Mouse (Mus musculus): Measurements from ENCODE around the gene Hps5. TPM values are rescaled to one million over a fixed set of nuclear protein-coding genes. Genes with fewer than 3 reads are reported as not detected.

Gene Hps5
- polyA plus RNA-seq, 1 experiment from 2014 or later, result 12.7 TPM

DNA sequence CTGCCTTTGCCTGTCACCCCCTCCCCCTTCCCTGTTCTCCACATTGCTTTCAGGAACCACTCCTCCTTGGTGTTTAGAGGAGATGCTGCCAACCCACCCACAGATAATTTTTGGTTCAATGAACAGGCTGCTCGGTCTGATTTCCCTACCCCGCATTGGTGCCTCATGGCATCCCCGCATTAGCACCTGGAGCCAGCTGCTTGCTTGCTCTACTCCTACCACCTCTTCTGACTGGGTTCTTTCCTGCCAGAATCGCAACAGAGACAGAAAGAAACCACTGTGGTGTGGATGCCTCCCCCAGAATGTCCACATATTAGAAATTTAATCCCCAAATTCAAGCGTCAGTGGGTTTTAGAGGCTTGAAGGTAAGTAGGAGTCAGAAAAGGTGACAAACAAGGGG is 71.5 kb downstream of the Hps5 start:
- WGBS, result 71% methylated on average over 5 of the region's 5 CpGs
- no peak for ATAC-seq (ENCODE audit: low FRiP score)
- Histone ChIP-seq H3K27ac (no peak overlapping the region), H3K4me3 (replicated peaks; ENCODE audit: low read length) (no peak overlapping the region), H3K36me3 (replicated peaks; ENCODE audit: control insufficient read depth, insufficient read depth) (no peaks in the 10 kb centered on the region), H3K4me1 (replicated peaks; ENCODE audit: control insufficient read depth, insufficient read depth, low read length) (no peaks in the 10 kb centered on the region), H3K9ac (no peak overlapping the region), H3K9me3 (ENCODE audit: control insufficient read depth, low read length) (no peaks in the 10 kb centered on the region), H3K27me3 (ENCODE audit: control insufficient read depth, insufficient read depth, low read length) (no peaks in the 10 kb centered on the region), H3K4me2 (replicated peaks) (no peak overlapping the region)
- no peak for DNase-seq (ENCODE audit: low spot score)

- no peaks in the 10 kb centered on the region for H3K9me3 ChIP-seq (ENCODE audit: control insufficient read depth, low read length)
- no peak overlapping the region for H3K9ac ChIP-seq
- H3K4me3 ChIP-seq (replicated peaks; ENCODE audit: low read length), result no peak overlapping the region
- H3K27ac ChIP-seq, result no peak overlapping the region
- H3K27me3 ChIP-seq (ENCODE audit: control insufficient read depth, insufficient read depth, low read length), result no peaks in the 10 kb centered on the region
- DNase-seq (ENCODE audit: low spot score) (no peak), ATAC-seq (ENCODE audit: low FRiP score) (no peak)
- WGBS, result 90% methylated on average over 3 of the region's 3 CpGs
- H3K4me2 ChIP-seq (replicated peaks), result no peak overlapping the region
- no peaks in the 10 kb centered on the region for H3K4me1 ChIP-seq (replicated peaks; ENCODE audit: control insufficient read depth, insufficient read depth, low read length)
- H3K36me3 ChIP-seq (replicated peaks; ENCODE audit: control insufficient read depth, insufficient read depth), result no peaks in the 10 kb centered on the region
Measured at GRCm38 (mm10) chr7:46723849-46724248, 72.0 kb downstream of the Hps5 start.

- DNase-seq (ENCODE audit: low spot score), result no peak
- H3K27ac ChIP-seq, result no peak overlapping the region
- WGBS, result 98% methylated on average over 6 of the region's 6 CpGs
- no peaks in the 10 kb centered on the region for H3K9me3 ChIP-seq (ENCODE audit: control insufficient read depth, low read length)
- H3K4me3 ChIP-seq (replicated peaks; ENCODE audit: low read length), result no peak overlapping the region
- H3K4me2 ChIP-seq (replicated peaks), result no peak overlapping the region
- H3K36me3 ChIP-seq (replicated peaks; ENCODE audit: control insufficient read depth, insufficient read depth), result no peaks in the 10 kb centered on the region
- H3K9ac ChIP-seq, result no peak overlapping the region
- H3K4me1 ChIP-seq (replicated peaks; ENCODE audit: control insufficient read depth, insufficient read depth, low read length), result no peaks in the 10 kb centered on the region
- no peak for ATAC-seq (ENCODE audit: low FRiP score)
- no peaks in the 10 kb centered on the region for H3K27me3 ChIP-seq (ENCODE audit: control insufficient read depth, insufficient read depth, low read length)
Measured at GRCm38 (mm10) chr7:46723354-46723753, 72.5 kb downstream of the Hps5 start.

DNA sequence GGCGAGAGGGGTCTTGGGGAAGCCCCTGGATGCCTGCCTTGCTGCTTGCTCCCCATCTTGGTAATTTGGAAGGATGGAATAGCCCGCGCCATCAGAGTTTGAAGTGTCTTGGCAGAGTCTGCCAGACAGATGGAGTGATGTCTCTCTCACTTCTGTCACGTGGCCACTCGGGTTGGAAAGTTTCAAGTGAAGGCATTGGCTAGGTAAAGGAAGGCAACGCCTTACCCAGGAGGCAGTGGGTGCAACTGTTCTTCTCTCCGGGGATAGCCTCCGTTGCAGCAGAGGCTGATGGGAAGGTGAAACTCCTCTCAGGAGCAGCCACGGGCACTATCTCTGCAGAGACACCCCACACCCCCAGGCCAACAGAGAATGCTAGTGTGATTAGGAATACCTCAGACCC is 75.4 kb downstream of the Hps5 start:
- Histone ChIP-seq H3K27ac (no peak overlapping the region), H3K36me3 (replicated peaks; ENCODE audit: control insufficient read depth, insufficient read depth) (no peaks in the 10 kb centered on the region), H3K9ac (no peak overlapping the region), H3K9me3 (ENCODE audit: control insufficient read depth, low read length) (no peaks in the 10 kb centered on the region), H3K4me1 (replicated peaks; ENCODE audit: control insufficient read depth, insufficient read depth, low read length) (no peaks in the 10 kb centered on the region), H3K4me2 (replicated peaks) (no peak overlapping the region), H3K27me3 (ENCODE audit: control insufficient read depth, insufficient read depth, low read length) (no peaks in the 10 kb centered on the region), H3K4me3 (replicated peaks; ENCODE audit: low read length) (no peak overlapping the region)
- ATAC-seq (ENCODE audit: low FRiP score) (no peak), DNase-seq (ENCODE audit: low spot score) (no peak)
- 81% methylated on average over 9 of the region's 9 CpGs for WGBS

- DNase-seq (ENCODE audit: low spot score), result no peak
- Histone ChIP-seq H3K4me3 (replicated peaks; ENCODE audit: low read length) (no peak overlapping the region), H3K4me1 (replicated peaks; ENCODE audit: control insufficient read depth, insufficient read depth, low read length) (no peaks in the 10 kb centered on the region), H3K4me2 (replicated peaks) (no peak overlapping the region), H3K36me3 (replicated peaks; ENCODE audit: control insufficient read depth, insufficient read depth) (no peaks in the 10 kb centered on the region), H3K9me3 (ENCODE audit: control insufficient read depth, low read length) (no peaks in the 10 kb centered on the region), H3K9ac (no peak overlapping the region), H3K27ac (no peak overlapping the region), H3K27me3 (ENCODE audit: control insufficient read depth, insufficient read depth, low read length) (no peaks in the 10 kb centered on the region)
- WGBS, result 85% methylated on average over 7 of the region's 7 CpGs
- no peak for ATAC-seq (ENCODE audit: low FRiP score)
Measured at GRCm38 (mm10) chr7:46719526-46719925, 76.3 kb downstream of the Hps5 start.

GRCm38 (mm10) chr7:46718591-46719270 is 77.1 kb downstream of the Hps5 start:
- H3K4me3 ChIP-seq (replicated peaks; ENCODE audit: low read length), result no peak overlapping the region
- H3K9ac ChIP-seq, result no peak overlapping the region
- 83% methylated on average over 7 of the region's 7 CpGs for WGBS
- H3K4me2 ChIP-seq (replicated peaks), result no peak overlapping the region
- no peak overlapping the region for H3K27ac ChIP-seq
- no peaks in the 10 kb centered on the region for H3K4me1 ChIP-seq (replicated peaks; ENCODE audit: control insufficient read depth, insufficient read depth, low read length)
- DNase-seq (ENCODE audit: low spot score) (no peak), ATAC-seq (ENCODE audit: low FRiP score) (peak; percentile 62; the same call in 1 of the 2 replicates)
- H3K9me3 ChIP-seq (ENCODE audit: control insufficient read depth, low read length), result no peaks in the 10 kb centered on the region
- no peaks in the 10 kb centered on the region for H3K36me3 ChIP-seq (replicated peaks; ENCODE audit: control insufficient read depth, insufficient read depth)
- no peaks in the 10 kb centered on the region for H3K27me3 ChIP-seq (ENCODE audit: control insufficient read depth, insufficient read depth, low read length)

DNA sequence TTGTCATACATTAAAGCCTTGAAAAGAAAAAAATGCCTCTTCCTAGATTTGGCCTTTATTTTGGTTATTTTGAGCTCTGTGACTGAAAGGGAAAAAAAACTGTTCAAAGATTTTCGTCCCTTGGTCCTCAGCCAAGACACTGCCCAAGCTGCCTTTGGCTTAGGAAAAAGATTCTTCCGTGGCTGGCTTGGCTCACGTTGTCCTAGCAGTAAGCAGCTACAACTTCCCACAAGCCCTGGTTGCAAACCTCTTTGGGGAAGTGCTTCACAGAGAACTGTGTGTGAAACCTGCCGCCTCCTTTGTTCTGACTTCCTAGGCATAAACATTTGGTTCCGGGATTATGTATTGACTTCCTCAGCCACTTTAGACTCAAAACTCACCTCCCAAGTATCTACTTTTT is 79.0 kb downstream of the Hps5 start:
- ATAC-seq (ENCODE audit: low FRiP score), result no peak
- 67% methylated on average over 5 of the region's 5 CpGs for WGBS

GRCm38 (mm10) chr7:46715600-46715999 is 80.3 kb downstream of the Hps5 start, which contains the start of gene Saa3:
Gene Saa3, minus strand, starts transcription at chr7:46715700.
- Histone ChIP-seq H3K27ac (no peak within 1 kb of the TSS), H3K9ac (no peak within 1 kb of the TSS), H3K4me2 (replicated peaks) (no peak within 1 kb of the TSS), H3K27me3 (ENCODE audit: control insufficient read depth, insufficient read depth, low read length) (no peaks in the 10 kb centered on the region), H3K36me3 (replicated peaks; ENCODE audit: control insufficient read depth, insufficient read depth) (no peaks in the 10 kb centered on the region), H3K4me1 (replicated peaks; ENCODE audit: control insufficient read depth, insufficient read depth, low read length) (no peaks in the 10 kb centered on the region), H3K4me3 (replicated peaks; ENCODE audit: low read length) (no peak within 1 kb of the TSS), H3K9me3 (ENCODE audit: control insufficient read depth, low read length) (no peaks in the 10 kb centered on the region)
- ATAC-seq (ENCODE audit: low FRiP score) (no peak), DNase-seq (ENCODE audit: low spot score) (no peak)
- 93% methylated on average over 5 of the region's 5 CpGs for WGBS

More for the DNA sequence above, 79.0 kb downstream of the Hps5 start:
- H3K27ac ChIP-seq, result no peak overlapping the region
- H3K4me1 ChIP-seq (replicated peaks; ENCODE audit: control insufficient read depth, insufficient read depth, low read length), result no peaks in the 10 kb centered on the region
- no peaks in the 10 kb centered on the region for H3K27me3 ChIP-seq (ENCODE audit: control insufficient read depth, insufficient read depth, low read length)
- H3K4me3 ChIP-seq (replicated peaks; ENCODE audit: low read length), result no peak overlapping the region
- H3K4me2 ChIP-seq (replicated peaks), result no peak overlapping the region
- H3K36me3 ChIP-seq (replicated peaks; ENCODE audit: control insufficient read depth, insufficient read depth), result no peaks in the 10 kb centered on the region
- no peak for DNase-seq (ENCODE audit: low spot score)
- no peak overlapping the region for H3K9ac ChIP-seq
- H3K9me3 ChIP-seq (ENCODE audit: control insufficient read depth, low read length), result no peaks in the 10 kb centered on the region

GRCm38 (mm10) chr7:46714518-46714917 is 81.3 kb downstream of the Hps5 start:
- H3K27me3 ChIP-seq (ENCODE audit: control insufficient read depth, insufficient read depth, low read length), result no peaks in the 10 kb centered on the region
- no peak overlapping the region for H3K4me2 ChIP-seq (replicated peaks)
- H3K9ac ChIP-seq, result no peak overlapping the region
- H3K9me3 ChIP-seq (ENCODE audit: control insufficient read depth, low read length), result no peaks in the 10 kb centered on the region
- H3K36me3 ChIP-seq (replicated peaks; ENCODE audit: control insufficient read depth, insufficient read depth), result no peaks in the 10 kb centered on the region
- H3K4me3 ChIP-seq (replicated peaks; ENCODE audit: low read length), result no peak overlapping the region
- WGBS, result 32% methylated on average over 6 of the region's 6 CpGs
- ATAC-seq (ENCODE audit: low FRiP score) (no peak), DNase-seq (ENCODE audit: low spot score) (peak; percentile 60)
- H3K27ac ChIP-seq, result no peak overlapping the region
- H3K4me1 ChIP-seq (replicated peaks; ENCODE audit: control insufficient read depth, insufficient read depth, low read length), result peaks cover 4% of the 10 kb centered on the region

DNA sequence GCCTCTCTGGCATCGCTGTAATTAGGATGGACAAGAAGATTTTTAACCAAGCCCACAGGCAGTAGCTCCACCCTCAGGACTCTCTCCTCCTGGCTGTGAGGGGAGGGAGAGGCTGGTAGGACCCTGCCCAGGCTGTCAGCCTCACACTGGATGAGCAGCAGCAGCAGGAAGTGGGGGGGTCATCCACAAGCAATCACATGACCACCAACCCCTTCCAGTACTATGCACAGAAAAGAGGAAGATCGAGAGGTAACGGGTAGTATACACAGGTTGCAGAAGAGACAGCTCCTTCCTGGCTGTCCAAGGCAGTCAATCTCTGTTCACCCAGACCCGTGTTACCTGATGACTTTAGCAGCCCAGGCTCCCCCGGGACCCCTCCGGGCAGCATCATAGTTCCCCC is 83.6 kb downstream of the Hps5 start:
- H3K4me1 ChIP-seq (replicated peaks; ENCODE audit: control insufficient read depth, insufficient read depth, low read length), result peaks cover 7% of the 10 kb centered on the region
- 81% methylated on average over 6 of the region's 6 CpGs for WGBS
- H3K9me3 ChIP-seq (ENCODE audit: control insufficient read depth, low read length), result no peaks in the 10 kb centered on the region
- H3K27me3 ChIP-seq (ENCODE audit: control insufficient read depth, insufficient read depth, low read length), result no peaks in the 10 kb centered on the region
- no peak overlapping the region for H3K27ac ChIP-seq
- no peak overlapping the region for H3K4me3 ChIP-seq (replicated peaks; ENCODE audit: low read length)
- 0 out of 2 replicates have a peak, but pooled peaks cover 3% of the 10 kb centered on the region for H3K36me3 ChIP-seq (replicated peaks; ENCODE audit: control insufficient read depth, insufficient read depth)
- H3K4me2 ChIP-seq (replicated peaks), result no peak overlapping the region
- no peak for ATAC-seq (ENCODE audit: low FRiP score)
- H3K9ac ChIP-seq, result no peak overlapping the region
- no peak for DNase-seq (ENCODE audit: low spot score)

Data from hindbrain, embryonic 14.5 days (tissue).